Mouse (Mus musculus): Measurements from ENCODE around the gene Spint2. TPM values are rescaled to one million over a fixed set of nuclear protein-coding genes. Genes with fewer than 3 reads are reported as not detected.

Gene Spint2
- polyA plus RNA-seq, 1 experiment from 2014 or later = 722 TPM

- Histone ChIP-seq H3K9me3 (ENCODE audit: control insufficient read depth) (no peaks in the 10 kb centered on the region), H3K4me3 (ENCODE audit: low read depth, low read length) (no peak overlapping the region), H3K9ac (ENCODE audit: low read depth, low read length) (no peak overlapping the region), H3K36me3 (ENCODE audit: control insufficient read depth, insufficient read depth) (peaks cover 19% of the 10 kb centered on the region), H3K4me2 (replicated peaks; ENCODE audit: low read depth) (peak overlapping the region; percentile 49), H3K27ac (ENCODE audit: low read depth, low read length) (no peak overlapping the region), H3K27me3 (replicated peaks; ENCODE audit: control insufficient read depth, insufficient read depth, low read length) (no peaks in the 10 kb centered on the region), H3K4me1 (replicated peaks; ENCODE audit: control insufficient read depth, insufficient read depth, low read length) (peaks cover 6% of the 10 kb centered on the region; the same call in 1 of the 2 replicates)
- 0% methylated on average over 2 of the region's 2 CpGs for WGBS
- no peak for TF ChIP-seq CTCF (IDR thresholded peaks at IDR 0.05; ENCODE audit: low read depth)
- peak; percentile 6; the same call in 1 of the 2 replicates for ATAC-seq
Observed at GRCm38 (mm10) chr7:29317558-29317957, 35.8 kb upstream of the Spint2 start.

GRCm38 (mm10) chr7:29316976-29317375, 35.3 kb upstream of the Spint2 start:
- no peaks in the 10 kb centered on the region for H3K27me3 ChIP-seq (replicated peaks; ENCODE audit: control insufficient read depth, insufficient read depth, low read length)
- no peak for ATAC-seq
- no peak overlapping the region for H3K27ac ChIP-seq (ENCODE audit: low read depth, low read length)
- no peaks in the 10 kb centered on the region for H3K9me3 ChIP-seq (ENCODE audit: control insufficient read depth)
- no peak overlapping the region for H3K9ac ChIP-seq (ENCODE audit: low read depth, low read length)
- H3K4me2 ChIP-seq (replicated peaks; ENCODE audit: low read depth) = peak overlapping the region; percentile 49; the same call in 1 of the 2 replicates
- H3K4me1 ChIP-seq (replicated peaks; ENCODE audit: control insufficient read depth, insufficient read depth, low read length) = peaks cover 6% of the 10 kb centered on the region; the same call in 1 of the 2 replicates
- peaks cover 13% of the 10 kb centered on the region; the same call in 1 of the 2 replicates for H3K36me3 ChIP-seq (ENCODE audit: control insufficient read depth, insufficient read depth)
- no peak overlapping the region for H3K4me3 ChIP-seq (ENCODE audit: low read depth, low read length)
- peak; percentile 45 for TF ChIP-seq CTCF (IDR thresholded peaks at IDR 0.05; ENCODE audit: low read depth)
- WGBS = 7% methylated on average over 10 of the region's 10 CpGs

GRCm38 (mm10) chr7:29316137-29316734, 34.5 kb upstream of the Spint2 start:
- no peak overlapping the region for H3K4me2 ChIP-seq (replicated peaks; ENCODE audit: low read depth)
- WGBS = 72% methylated on average over 17 of the region's 17 CpGs

GRCm38 (mm10) chr7:29314844-29315628, 33.3 kb upstream of the Spint2 start:
- 79% methylated on average over 13 of the region's 13 CpGs for WGBS
- Histone ChIP-seq H3K9ac (ENCODE audit: low read depth, low read length) (no peak overlapping the region), H3K4me1 (replicated peaks; ENCODE audit: control insufficient read depth, insufficient read depth, low read length) (peaks cover 6% of the 10 kb centered on the region; the same call in 1 of the 2 replicates), H3K4me2 (replicated peaks; ENCODE audit: low read depth) (no peak overlapping the region), H3K27me3 (replicated peaks; ENCODE audit: control insufficient read depth, insufficient read depth, low read length) (no peaks in the 10 kb centered on the region), H3K4me3 (ENCODE audit: low read depth, low read length) (no peak overlapping the region), H3K36me3 (ENCODE audit: control insufficient read depth, insufficient read depth) (no peaks in the 10 kb centered on the region), H3K9me3 (ENCODE audit: control insufficient read depth) (no peaks in the 10 kb centered on the region), H3K27ac (ENCODE audit: low read depth, low read length) (no peak overlapping the region)
- no peak for ATAC-seq
- TF ChIP-seq CTCF (IDR thresholded peaks at IDR 0.05; ENCODE audit: low read depth) = no peak

More at GRCm38 (mm10) chr7:29316137-29316734, 34.5 kb upstream of the Spint2 start:
- no peak for ATAC-seq
- TF ChIP-seq CTCF (IDR thresholded peaks at IDR 0.05; ENCODE audit: low read depth) = no peak
- no peak overlapping the region for H3K27ac ChIP-seq (ENCODE audit: low read depth, low read length)
- H3K9me3 ChIP-seq (ENCODE audit: control insufficient read depth) = no peaks in the 10 kb centered on the region
- H3K36me3 ChIP-seq (ENCODE audit: control insufficient read depth, insufficient read depth) = peaks cover 6% of the 10 kb centered on the region; the same call in 1 of the 2 replicates
- H3K27me3 ChIP-seq (replicated peaks; ENCODE audit: control insufficient read depth, insufficient read depth, low read length) = no peaks in the 10 kb centered on the region
- H3K4me1 ChIP-seq (replicated peaks; ENCODE audit: control insufficient read depth, insufficient read depth, low read length) = peaks cover 6% of the 10 kb centered on the region; the same call in 1 of the 2 replicates
- H3K4me3 ChIP-seq (ENCODE audit: low read depth, low read length) = no peak overlapping the region
- H3K9ac ChIP-seq (ENCODE audit: low read depth, low read length) = no peak overlapping the region

- TF ChIP-seq CTCF (IDR thresholded peaks at IDR 0.05; ENCODE audit: low read depth) = no peak
- H3K4me3 ChIP-seq (ENCODE audit: low read depth, low read length) = no peak overlapping the region
- no peak overlapping the region for H3K9ac ChIP-seq (ENCODE audit: low read depth, low read length)
- H3K27me3 ChIP-seq (replicated peaks; ENCODE audit: control insufficient read depth, insufficient read depth, low read length) = 0 out of 2 replicates have a peak, but pooled peaks cover under 1% of the 10 kb centered on the region
- no peaks in the 10 kb centered on the region for H3K36me3 ChIP-seq (ENCODE audit: control insufficient read depth, insufficient read depth)
- WGBS = 54% methylated on average over 9 of the region's 9 CpGs
- ATAC-seq = no peak
- H3K9me3 ChIP-seq (ENCODE audit: control insufficient read depth) = no peaks in the 10 kb centered on the region
- H3K27ac ChIP-seq (ENCODE audit: low read depth, low read length) = no peak overlapping the region
- no peak overlapping the region for H3K4me2 ChIP-seq (replicated peaks; ENCODE audit: low read depth)
- peaks cover 6% of the 10 kb centered on the region; the same call in 1 of the 2 replicates for H3K4me1 ChIP-seq (replicated peaks; ENCODE audit: control insufficient read depth, insufficient read depth, low read length)
Observed at GRCm38 (mm10) chr7:29313572-29314261, 32.0 kb upstream of the Spint2 start.

- H3K9ac ChIP-seq (ENCODE audit: low read depth, low read length) = no peak overlapping the region
- 31% methylated on average over 7 of the region's 9 CpGs for WGBS
- no peaks in the 10 kb centered on the region for H3K9me3 ChIP-seq (ENCODE audit: control insufficient read depth)
- ATAC-seq = no peak
- H3K27ac ChIP-seq (ENCODE audit: low read depth, low read length) = no peak overlapping the region
- H3K4me2 ChIP-seq (replicated peaks; ENCODE audit: low read depth) = no peak overlapping the region
- 0 out of 2 replicates have a peak, but pooled peaks cover 8% of the 10 kb centered on the region for H3K27me3 ChIP-seq (replicated peaks; ENCODE audit: control insufficient read depth, insufficient read depth, low read length)
- H3K4me1 ChIP-seq (replicated peaks; ENCODE audit: control insufficient read depth, insufficient read depth, low read length) = peaks cover 6% of the 10 kb centered on the region; the same call in 1 of the 2 replicates
- H3K36me3 ChIP-seq (ENCODE audit: control insufficient read depth, insufficient read depth) = no peaks in the 10 kb centered on the region
- TF ChIP-seq CTCF (IDR thresholded peaks at IDR 0.05; ENCODE audit: low read depth) = no peak
- no peak overlapping the region for H3K4me3 ChIP-seq (ENCODE audit: low read depth, low read length)
Observed at GRCm38 (mm10) chr7:29313051-29313450, 31.3 kb upstream of the Spint2 start.

Data from intestine, postnatal 0 days (tissue).